Mouse (Mus musculus): ENCODE results near the gene Gm609. TPM values are rescaled to one million over a fixed set of nuclear protein-coding genes. Genes with fewer than 3 reads are reported as not detected.
"Not testable (repeated sequence)": the region's sequence is repeated elsewhere in the genome, so short reads cannot be mapped to it uniquely, and the experiment has no call there.

The Gm609 gene
- not detected in 2 replicates for polyA plus RNA-seq (2015; fragmentation: Nextera tagmentation; extraction: Ambion mirVana)

DNA sequence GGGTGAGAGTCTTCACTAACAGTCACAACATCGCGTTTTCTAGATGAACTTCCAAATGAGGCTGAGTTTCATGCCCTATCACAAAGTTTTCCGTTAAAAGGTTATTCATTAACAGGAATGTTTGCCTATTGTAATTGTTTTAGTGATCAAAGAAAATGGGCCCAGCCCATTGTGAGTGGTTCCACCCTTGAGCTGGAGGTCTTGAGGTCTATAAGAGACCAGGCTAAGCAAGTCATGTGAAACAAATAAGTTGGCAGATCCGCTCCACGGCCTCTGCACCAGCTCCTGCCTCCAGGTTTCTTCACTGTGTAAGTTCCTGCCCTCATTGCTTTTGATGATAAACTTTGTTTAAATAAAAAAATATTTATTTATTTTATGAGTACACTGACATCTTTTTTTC is at the start of gene Gm609:
Gene Gm609 (minus strand): TSS at position 43 of the 400 bp plus-strand sequence.
- WGBS, result 83% methylated on average over 5 of the region's 5 CpGs
- no peaks in the 10 kb centered on the region for H3K27me3 ChIP-seq
- H3K4me3 ChIP-seq, result no peak within 1 kb of the TSS
- no peak within 1 kb of the TSS for H3K27ac ChIP-seq
- no peaks in the 10 kb centered on the region for H3K36me3 ChIP-seq
- no peak for ATAC-seq (ENCODE audit: low FRiP score, low read depth)
- no peak within 1 kb of the TSS for H3K9ac ChIP-seq
- H3K4me1 ChIP-seq, result no peaks in the 10 kb centered on the region
- H3K4me2 ChIP-seq (replicated peaks), result no peak within 1 kb of the TSS
- H3K9me3 ChIP-seq, result no peaks in the 10 kb centered on the region

DNA sequence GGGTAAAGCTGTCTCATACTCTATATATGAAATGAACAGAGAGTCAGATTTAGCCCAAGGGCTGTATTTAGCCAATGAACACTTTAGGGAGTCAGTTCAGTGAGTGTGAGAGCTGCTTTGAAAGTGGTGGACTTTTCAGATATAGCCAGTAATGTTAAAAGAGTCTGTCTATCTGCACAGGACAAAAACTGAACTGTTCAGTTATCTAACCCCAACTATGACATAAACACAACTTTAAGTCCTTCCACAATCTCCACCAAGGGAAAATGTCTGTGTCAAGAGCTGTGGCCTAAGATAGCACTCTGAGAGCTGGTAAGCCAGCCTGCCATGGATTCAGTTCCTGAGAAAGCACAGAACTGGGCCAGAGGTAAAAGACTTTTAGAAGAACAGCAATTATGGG is 49.3 kb upstream of the Gm609 start:
- ATAC-seq (ENCODE audit: low FRiP score, low read depth), result no peak
- Histone ChIP-seq H3K9ac (no peak overlapping the region), H3K36me3 (no peaks in the 10 kb centered on the region), H3K4me3 (no peak overlapping the region), H3K9me3 (no peaks in the 10 kb centered on the region), H3K4me2 (replicated peaks) (no peak overlapping the region), H3K4me1 (no peaks in the 10 kb centered on the region), H3K27ac (no peak overlapping the region), H3K27me3 (no peaks in the 10 kb centered on the region)

DNA sequence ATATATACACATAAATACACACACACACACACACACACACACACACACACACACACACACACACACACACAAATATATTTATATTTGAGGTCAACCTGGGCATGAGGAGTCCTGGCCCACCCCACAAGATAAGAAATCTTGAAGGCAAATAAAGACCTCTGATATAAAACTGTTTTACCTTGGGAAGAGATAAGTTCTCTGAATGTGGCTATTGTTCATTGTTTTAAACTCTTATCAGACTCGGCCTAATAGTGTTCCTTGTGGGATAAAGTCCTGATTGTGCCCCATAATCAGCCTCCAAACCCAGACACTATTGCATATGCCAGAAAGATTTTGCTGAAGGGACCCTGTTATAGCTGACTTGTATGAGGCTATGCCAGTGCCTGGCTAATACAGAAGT is 45.6 kb upstream of the Gm609 start:
- H3K4me3 ChIP-seq; H3K9me3 ChIP-seq; ATAC-seq (ENCODE audit: low FRiP score, low read depth); H3K4me2 ChIP-seq (replicated peaks); H3K36me3 ChIP-seq; H3K4me1 ChIP-seq; H3K27ac ChIP-seq; H3K9ac ChIP-seq; H3K27me3 ChIP-seq: not testable (repeated sequence)
- 81% methylated on average over 1 of the region's 1 CpGs for WGBS

DNA sequence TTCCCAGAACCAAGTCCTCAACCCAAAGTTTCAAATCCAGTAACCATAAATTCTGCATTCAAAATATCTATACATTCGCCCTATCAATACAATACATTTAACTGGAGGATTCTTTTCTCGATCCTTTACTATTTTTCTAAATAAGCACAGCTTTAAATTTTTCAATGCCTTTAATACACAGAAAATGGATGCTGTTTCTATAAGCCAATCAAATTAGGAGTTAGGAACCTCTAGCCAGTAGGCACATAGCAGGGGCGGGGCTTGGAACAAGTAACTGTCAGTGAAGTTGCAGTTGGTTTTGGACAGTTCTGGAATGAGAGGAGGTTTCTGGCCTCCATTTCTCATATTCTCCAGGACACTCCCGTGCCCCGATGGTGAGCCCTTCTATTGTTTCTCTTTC is 42.2 kb upstream of the Gm609 start, which contains the start of gene Slc9c1:
Gene Slc9c1 (plus strand): TSS at position 301 of the 400 bp plus-strand sequence.
- Histone ChIP-seq H3K36me3 (no peaks in the 10 kb centered on the region), H3K4me2 (replicated peaks) (no peak within 1 kb of the TSS), H3K4me1 (no peaks in the 10 kb centered on the region), H3K9ac (no peak within 1 kb of the TSS), H3K27ac (no peak within 1 kb of the TSS), H3K4me3 (no peak within 1 kb of the TSS), H3K9me3 (no peaks in the 10 kb centered on the region), H3K27me3 (no peaks in the 10 kb centered on the region)
- ATAC-seq (ENCODE audit: low FRiP score, low read depth), result no peak
- 90% methylated on average over 5 of the region's 5 CpGs for WGBS

DNA sequence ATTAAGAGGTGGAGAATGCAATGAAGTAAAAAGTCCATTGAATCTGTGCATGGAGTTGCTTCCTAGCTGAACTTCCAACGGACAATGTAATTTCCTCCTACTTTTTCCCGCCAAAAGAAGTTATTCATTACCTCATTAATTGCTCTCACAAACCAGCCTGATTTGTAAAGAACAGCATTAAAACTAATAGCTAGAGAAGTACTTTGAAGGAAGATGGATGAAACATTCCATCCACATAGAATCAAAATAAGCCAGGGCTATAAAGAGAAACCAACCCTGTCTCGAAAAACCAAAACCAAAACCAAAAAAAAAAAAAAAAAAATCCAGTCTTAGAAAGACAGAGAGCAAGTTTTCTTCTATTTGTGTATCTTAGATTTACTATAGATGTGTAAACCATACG is 39.2 kb upstream of the Gm609 start, which contains the start of gene Gm17783:
Gene Gm17783 (minus strand): TSS at position 101 of the 400 bp plus-strand sequence.
- WGBS, result 70% methylated on average over 4 of the region's 4 CpGs
- no peak for ATAC-seq (ENCODE audit: low FRiP score, low read depth)
- Histone ChIP-seq H3K4me2 (replicated peaks) (no peak within 1 kb of the TSS), H3K27me3 (no peaks in the 10 kb centered on the region), H3K4me1 (no peaks in the 10 kb centered on the region), H3K9ac (no peak within 1 kb of the TSS), H3K9me3 (no peaks in the 10 kb centered on the region), H3K4me3 (no peak within 1 kb of the TSS), H3K27ac (no peak within 1 kb of the TSS), H3K36me3 (no peaks in the 10 kb centered on the region)

DNA sequence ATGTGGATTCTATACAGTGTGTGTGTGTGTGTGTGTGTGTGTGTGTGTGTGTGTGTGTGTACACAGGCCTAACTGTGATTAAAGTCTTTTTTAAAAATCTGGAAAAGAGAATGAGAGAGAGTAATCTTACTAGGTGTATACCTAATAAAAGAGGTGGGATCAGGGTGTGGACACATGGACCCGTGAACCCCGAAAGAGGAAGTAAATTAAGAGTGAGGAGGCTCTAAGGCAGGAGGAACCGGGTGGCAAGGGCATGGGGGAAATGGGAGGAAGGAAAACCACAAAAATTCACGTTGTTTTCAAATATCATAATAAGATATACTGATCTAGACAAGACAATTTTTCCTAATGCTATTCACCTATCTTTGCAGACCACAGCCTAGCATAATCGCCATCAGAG is 32.8 kb upstream of the Gm609 start:
- 74% methylated on average over 5 of the region's 5 CpGs for WGBS
- no peaks in the 10 kb centered on the region for H3K4me1 ChIP-seq
- no peaks in the 10 kb centered on the region for H3K27me3 ChIP-seq
- no peak overlapping the region for H3K27ac ChIP-seq
- no peaks in the 10 kb centered on the region for H3K9me3 ChIP-seq
- H3K4me2 ChIP-seq (replicated peaks), result no peak overlapping the region
- ATAC-seq (ENCODE audit: low FRiP score, low read depth), result no peak
- no peaks in the 10 kb centered on the region for H3K36me3 ChIP-seq
- H3K4me3 ChIP-seq, result no peak overlapping the region
- H3K9ac ChIP-seq, result no peak overlapping the region

DNA sequence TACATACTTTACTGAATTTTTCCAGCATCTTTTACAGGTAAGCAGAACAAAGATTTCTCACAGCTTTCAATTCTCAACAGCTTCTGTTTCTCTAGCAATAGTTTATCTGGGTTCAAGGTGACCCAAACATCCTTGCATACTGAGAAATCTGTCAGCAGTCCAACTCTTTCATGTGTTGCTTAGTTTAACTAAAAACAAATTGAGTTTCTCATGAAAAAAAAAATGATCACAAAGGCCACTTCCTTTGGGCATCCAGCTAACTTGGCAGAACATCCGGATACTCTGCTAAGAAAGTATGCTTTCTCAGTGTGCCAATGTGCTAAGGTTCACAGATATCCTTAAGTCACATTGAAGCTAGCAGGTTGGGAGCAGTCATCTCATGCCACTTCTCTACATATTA is 2.6 kb upstream of the Gm609 start:
- Histone ChIP-seq H3K9ac (no peak overlapping the region), H3K4me3 (no peak overlapping the region), H3K36me3 (no peaks in the 10 kb centered on the region), H3K9me3 (no peaks in the 10 kb centered on the region), H3K27me3 (no peaks in the 10 kb centered on the region), H3K4me1 (no peaks in the 10 kb centered on the region), H3K4me2 (replicated peaks) (no peak overlapping the region), H3K27ac (no peak overlapping the region)
- 82% methylated on average over 1 of the region's 1 CpGs for WGBS
- no peak for ATAC-seq (ENCODE audit: low FRiP score, low read depth)

DNA sequence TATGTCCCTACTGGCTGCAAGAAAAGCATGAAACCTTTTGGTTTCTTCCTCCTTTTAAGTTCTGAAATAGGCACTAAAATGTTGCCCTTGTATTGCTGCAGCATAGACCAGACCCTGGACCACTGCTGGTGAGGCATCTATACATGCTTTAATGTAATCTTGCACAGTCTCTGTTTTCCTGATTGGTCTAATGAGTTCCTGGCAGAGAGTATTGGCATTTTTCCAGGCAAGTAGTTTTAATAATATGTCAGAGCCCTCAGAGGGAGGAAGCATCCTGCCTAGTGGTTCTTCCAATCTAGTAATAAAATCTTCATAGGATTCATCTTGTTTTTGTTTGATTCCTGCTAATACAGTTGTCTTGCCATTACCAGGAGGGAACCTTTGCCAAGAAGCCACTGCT is 15.8 kb downstream of the Gm609 start:
- no peaks in the 10 kb centered on the region for H3K27me3 ChIP-seq
- no peak overlapping the region for H3K4me3 ChIP-seq
- H3K36me3 ChIP-seq, result no peaks in the 10 kb centered on the region
- H3K9ac ChIP-seq, result no peak overlapping the region
- H3K4me1 ChIP-seq, result no peaks in the 10 kb centered on the region
- no peak for ATAC-seq (ENCODE audit: low FRiP score, low read depth)
- H3K9me3 ChIP-seq, result no peaks in the 10 kb centered on the region
- no peak overlapping the region for H3K4me2 ChIP-seq (replicated peaks)
- no peak overlapping the region for H3K27ac ChIP-seq

DNA sequence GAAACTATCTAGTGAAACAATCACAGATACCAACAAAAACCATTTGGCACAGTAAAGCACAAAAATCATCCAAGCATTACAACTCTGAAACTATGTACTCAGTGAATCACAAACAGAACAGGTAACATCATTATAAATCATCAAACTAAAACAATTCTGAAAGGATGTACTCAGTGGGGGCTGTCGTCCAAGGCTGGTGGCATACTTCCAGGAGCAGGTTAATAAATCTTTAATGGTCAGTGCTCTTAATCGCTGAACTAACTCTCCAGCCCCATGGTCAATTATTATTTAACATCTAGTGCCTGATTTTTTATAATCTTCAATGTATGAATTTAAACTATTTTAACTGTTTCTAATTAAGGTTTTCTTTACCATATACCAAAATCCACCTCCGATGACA is 20.9 kb downstream of the Gm609 start:
- not testable (repeated sequence) for ATAC-seq (ENCODE audit: low FRiP score, low read depth); H3K4me2 ChIP-seq (replicated peaks); H3K36me3 ChIP-seq; H3K4me1 ChIP-seq; H3K9ac ChIP-seq; H3K27ac ChIP-seq; H3K4me3 ChIP-seq; H3K27me3 ChIP-seq; H3K9me3 ChIP-seq
- 54% methylated on average over 3 of the region's 3 CpGs for WGBS

DNA sequence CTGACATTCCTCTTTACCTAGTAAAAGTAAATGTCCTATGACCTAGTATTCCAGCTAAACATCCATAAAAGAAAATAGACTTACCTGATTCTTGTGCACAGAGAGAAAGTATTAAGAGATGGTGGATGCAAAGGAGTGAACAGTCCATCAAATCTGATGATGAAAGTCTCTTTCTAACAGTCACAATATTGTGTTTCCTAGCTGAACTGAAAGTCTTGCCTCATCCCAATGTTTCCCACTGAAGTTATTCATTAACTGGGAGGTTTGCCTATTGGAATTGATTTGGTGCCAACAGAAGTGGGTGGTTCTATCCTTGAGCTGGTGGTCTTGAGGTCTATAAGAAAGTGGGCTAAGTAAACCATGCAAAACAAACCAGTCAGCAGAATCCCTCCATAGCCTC is 38.0 kb downstream of the Gm609 start:
- H3K4me3 ChIP-seq, result no peak overlapping the region
- H3K27me3 ChIP-seq, result no peaks in the 10 kb centered on the region
- no peaks in the 10 kb centered on the region for H3K36me3 ChIP-seq
- H3K4me1 ChIP-seq, result no peaks in the 10 kb centered on the region
- no peak overlapping the region for H3K27ac ChIP-seq
- no peak overlapping the region for H3K9ac ChIP-seq
- no peaks in the 10 kb centered on the region for H3K9me3 ChIP-seq
- ATAC-seq (ENCODE audit: low FRiP score, low read depth), result no peak
- H3K4me2 ChIP-seq (replicated peaks), result no peak overlapping the region

DNA sequence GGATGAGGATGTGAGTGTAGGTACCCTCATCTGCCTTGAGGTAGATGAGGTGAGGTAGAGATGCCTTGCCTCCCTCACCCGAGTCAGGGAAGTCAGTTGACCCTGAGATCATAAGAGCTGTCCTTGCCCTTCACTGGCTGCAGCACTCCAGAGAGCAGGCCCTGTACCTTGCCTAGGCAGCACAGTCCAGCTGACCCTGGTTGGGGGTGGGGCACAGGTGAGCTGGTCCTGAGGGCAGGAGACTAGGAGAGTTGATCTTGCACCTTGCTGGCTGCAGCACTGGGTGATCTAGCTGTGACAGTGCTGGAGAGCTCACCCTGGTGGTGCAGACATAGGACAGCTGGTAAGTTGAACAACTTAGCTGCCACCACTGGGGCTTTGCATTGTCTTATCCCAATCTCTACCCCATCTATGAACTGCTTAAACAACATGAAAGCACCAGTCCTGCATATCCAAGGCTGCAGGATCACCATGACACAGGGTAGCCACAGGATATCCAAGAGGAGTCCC is 55.5 kb downstream of the Gm609 start:
- no peak overlapping the region for H3K27ac ChIP-seq
- H3K4me3 ChIP-seq, result no peak overlapping the region
- no peaks in the 10 kb centered on the region for H3K36me3 ChIP-seq
- no peak overlapping the region for H3K9ac ChIP-seq
- 84% methylated on average over 1 of the region's 1 CpGs for WGBS
- no peaks in the 10 kb centered on the region for H3K9me3 ChIP-seq
- H3K4me2 ChIP-seq (replicated peaks), result no peak overlapping the region
- H3K27me3 ChIP-seq, result no peaks in the 10 kb centered on the region
- no peaks in the 10 kb centered on the region for H3K4me1 ChIP-seq
- no peak; the same call in 1 of the 2 replicates for ATAC-seq (ENCODE audit: low FRiP score, low read depth)

DNA sequence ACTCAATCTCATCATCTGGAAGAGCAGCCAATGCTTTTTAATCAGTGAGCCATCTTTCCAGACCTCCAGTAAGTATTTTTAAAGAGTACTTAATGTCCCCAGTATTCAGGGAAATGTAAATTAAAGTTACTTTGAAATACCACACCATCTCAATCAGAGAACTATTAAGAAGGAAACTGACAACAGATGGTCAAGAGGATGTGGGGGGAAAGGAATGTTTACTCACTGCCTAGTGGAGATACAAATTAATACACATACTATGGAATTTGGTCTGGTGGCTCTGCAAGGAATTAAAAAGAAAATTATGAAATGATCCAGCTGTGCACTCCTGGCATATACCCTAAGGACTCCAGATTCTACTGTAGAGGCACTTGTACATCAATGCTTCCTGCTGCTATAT is 57.2 kb downstream of the Gm609 start:
- H3K27me3 ChIP-seq, result no peaks in the 10 kb centered on the region
- H3K4me3 ChIP-seq, result no peak overlapping the region
- H3K36me3 ChIP-seq, result no peaks in the 10 kb centered on the region
- H3K4me1 ChIP-seq, result no peaks in the 10 kb centered on the region
- no peak overlapping the region for H3K27ac ChIP-seq
- no peak for ATAC-seq (ENCODE audit: low FRiP score, low read depth)
- no peak overlapping the region for H3K9ac ChIP-seq
- no peak overlapping the region for H3K4me2 ChIP-seq (replicated peaks)
- H3K9me3 ChIP-seq, result no peaks in the 10 kb centered on the region

DNA sequence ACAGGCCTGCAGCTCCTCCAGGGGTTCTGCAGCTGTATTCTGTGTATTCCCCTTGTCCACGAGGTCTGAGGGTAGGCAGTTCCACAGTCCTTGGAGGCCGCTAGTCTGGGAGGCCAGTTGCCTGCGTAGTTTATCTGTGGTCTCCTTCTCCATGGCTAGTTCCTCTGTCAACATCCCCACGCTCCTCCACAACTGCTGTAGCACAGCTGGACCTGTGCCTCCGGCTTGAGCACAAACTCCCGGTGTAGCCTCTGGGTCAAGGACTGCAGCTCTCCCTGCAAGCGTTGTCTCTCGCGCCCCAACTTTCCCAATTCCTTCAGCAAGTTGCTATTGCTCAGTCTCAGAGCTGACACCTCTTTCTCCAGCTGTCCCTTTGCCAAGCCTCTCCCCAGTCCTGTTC is 65.1 kb downstream of the Gm609 start:
- Histone ChIP-seq H3K36me3 (no peaks in the 10 kb centered on the region), H3K9ac (no peak overlapping the region), H3K4me1 (no peaks in the 10 kb centered on the region), H3K27ac (no peak overlapping the region), H3K27me3 (no peaks in the 10 kb centered on the region), H3K4me3 (no peak overlapping the region), H3K9me3 (no peaks in the 10 kb centered on the region), H3K4me2 (replicated peaks) (no peak overlapping the region)
- no peak for ATAC-seq (ENCODE audit: low FRiP score, low read depth)
- 86% methylated on average over 9 of the region's 9 CpGs for WGBS
